Mouse (Mus musculus): ENCODE results near the gene Batf2.

Batf2 gene

GRCm38 (mm10) chr19:6216046-6216705, 75.4 kb downstream of the Batf2 start:
- no peak for ATAC-seq (ENCODE audit: insufficient number of reproducible peaks, low FRiP score, low TSS enrichment)

- ATAC-seq (ENCODE audit: insufficient number of reproducible peaks, low FRiP score, low TSS enrichment): no peak
Observed at GRCm38 (mm10) chr19:6218606-6219005, 77.8 kb downstream of the Batf2 start.

Measured in cerebellum, adult (tissue).